Mouse (Mus musculus) c-Kit-positive CD71-negative TER-119-negative erythroid progenitor cells, embryonic 14.5 days (primary cell): ENCODE measurements around the gene Rai1.

Source experiments
- DNase-seq: peaks from one replicate; pipeline ENCODE4 v3.0.0-alpha.2; 2013; ENCODE audit warnings: low read depth

Gene Rai1

GRCm38 (mm10) chr11:60220291-60220804, 115.5 kb downstream of the Rai1 start:
- DNase-seq = peak; percentile 85

- DNase-seq = no peak
Observed at GRCm38 (mm10) chr11:60221425-60221824, 116.6 kb downstream of the Rai1 start.

GRCm38 (mm10) chr11:60222085-60222468, 117.3 kb downstream of the Rai1 start:
- DNase-seq = no peak

DNA sequence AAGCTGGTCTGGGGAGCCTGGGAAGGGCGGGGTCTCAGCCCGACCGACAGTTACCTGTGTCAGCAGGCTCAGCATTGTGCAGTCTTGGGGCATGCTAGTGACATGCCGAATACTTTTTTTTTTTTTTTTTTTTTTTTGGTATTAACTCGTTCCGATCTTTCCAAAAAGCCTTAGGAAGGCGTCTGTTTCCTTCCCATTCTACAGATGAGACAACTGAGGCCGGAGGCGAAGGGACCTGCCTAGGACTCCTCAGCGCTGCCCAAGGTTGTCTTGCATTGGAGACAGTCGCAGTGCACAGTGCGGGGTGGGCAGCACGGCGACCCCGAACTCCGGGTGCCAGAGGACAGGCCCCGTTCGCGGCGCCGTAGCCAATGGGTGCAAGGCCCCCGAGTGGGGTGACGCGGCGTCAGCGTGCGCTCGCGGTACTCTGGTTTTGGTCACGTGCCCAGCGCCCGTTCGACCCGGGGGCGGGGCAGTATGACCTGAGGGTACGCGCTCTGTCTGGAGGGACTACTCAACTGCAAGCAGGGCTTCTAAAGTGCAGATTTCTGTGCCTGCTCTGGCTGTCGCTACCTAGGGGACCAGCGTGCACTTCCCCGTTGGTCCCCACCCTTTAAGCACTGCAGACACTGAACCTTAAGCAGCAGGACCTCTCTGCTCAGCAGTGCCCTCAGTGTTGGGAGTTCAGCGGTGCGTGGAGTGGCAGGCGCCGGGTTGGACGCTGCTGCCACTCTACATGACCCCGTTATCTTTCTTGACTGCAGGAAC, 117.8 kb downstream of the Rai1 start, which contains the start of gene Srebf1:
TSS of gene Srebf1 (minus strand) at position 113 of the 768 bp plus-strand sequence.
- DNase-seq = peak; percentile 77

GRCm38 (mm10) chr11:60224676-60225075, 119.9 kb downstream of the Rai1 start:
- DNase-seq = no peak

DNA sequence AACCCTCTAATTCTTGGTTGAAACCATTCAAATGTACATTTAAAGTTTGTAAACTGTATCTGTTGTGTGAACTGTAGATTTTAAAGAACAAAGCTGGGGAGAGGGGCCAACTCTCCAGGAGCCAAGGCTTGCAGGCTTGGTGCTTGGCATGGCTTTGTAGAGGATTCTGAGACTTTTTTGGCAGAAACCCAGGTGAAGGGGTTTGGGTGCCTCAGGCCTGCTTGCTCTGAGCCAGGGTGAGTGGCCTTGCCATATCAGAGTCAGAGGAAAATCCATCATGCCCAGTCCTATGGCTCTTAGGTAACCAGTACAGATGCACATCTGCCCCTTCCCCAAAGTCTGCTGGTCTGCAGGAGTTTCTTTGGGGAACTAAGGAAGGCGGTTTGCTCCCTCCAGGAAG, 121.1 kb downstream of the Rai1 start:
- no peak for DNase-seq

GRCm38 (mm10) chr11:60228525-60228924, 123.7 kb downstream of the Rai1 start:
- no peak for DNase-seq

- DNase-seq = no peak
Observed at GRCm38 (mm10) chr11:60229821-60230220, 125.0 kb downstream of the Rai1 start.

DNA sequence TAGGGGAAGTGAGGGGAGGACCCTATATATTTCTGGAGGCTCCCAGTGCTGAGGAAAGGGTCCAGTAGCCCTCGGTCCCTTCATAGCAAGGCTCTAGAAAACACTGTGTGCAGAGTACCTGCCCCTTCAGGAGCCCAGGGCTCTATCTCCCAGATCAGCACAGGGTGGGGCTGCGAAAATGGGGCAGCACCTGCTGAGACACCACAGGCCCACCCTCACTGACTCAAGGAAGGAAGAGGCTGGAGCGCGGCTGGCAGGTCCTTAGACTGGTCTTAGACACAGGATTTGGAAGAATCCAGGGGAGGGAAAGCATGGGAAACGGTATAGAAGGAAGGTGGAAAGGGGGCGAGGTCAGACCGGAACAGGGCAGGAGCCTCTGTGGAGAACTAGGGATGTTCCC, 125.7 kb downstream of the Rai1 start:
- DNase-seq = no peak

DNA sequence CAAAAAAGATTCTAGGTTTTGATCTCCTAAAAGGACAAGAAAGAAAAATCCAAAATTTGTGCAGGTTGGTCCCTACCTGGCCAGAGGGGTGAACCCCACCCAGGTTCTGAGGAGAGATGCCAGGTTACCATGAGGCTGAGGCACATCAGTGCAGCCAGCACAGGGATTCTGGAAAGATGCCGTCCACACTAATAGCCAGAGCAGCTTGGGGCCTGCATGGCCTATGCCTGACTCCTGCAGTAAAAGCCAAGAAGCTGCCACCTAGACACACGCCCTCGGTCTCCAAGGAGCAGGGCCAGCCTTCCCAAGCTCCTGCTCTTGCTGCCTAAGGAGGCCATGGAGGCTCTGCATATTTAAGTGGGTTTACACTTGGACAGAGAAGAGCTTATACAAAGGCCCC, 126.5 kb downstream of the Rai1 start:
- DNase-seq = no peak

- no peak for DNase-seq
Observed at GRCm38 (mm10) chr11:60231951-60232350, 127.1 kb downstream of the Rai1 start.

DNA sequence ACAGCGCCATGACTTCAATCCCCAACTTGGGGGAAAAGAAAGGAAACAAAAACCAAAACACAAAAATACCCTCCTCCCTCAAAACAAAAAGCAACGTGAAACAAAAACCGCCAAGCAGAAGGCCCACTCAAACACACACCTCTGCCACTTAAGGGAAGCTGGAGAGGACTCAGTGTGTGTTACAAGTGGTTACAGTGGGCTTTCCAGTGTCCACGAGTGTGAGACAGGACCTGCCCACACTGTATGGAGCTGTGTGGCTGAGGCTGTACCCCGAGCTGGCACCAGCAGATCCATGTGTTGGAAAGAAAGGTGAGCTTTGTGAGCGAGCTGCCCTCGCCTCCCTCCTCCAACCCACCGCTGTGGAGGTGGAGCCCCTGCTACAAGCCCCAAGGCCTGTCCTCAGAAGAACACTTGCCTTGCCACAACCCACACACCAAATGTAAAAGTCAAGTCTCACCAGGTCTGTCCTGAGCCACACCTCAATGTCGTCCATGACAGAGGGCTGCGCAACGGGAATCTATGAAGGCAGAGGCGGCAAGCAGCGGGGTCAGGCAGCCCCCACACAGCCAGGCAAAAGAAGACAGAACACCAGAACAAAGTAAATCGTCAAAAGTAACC, 127.7 kb downstream of the Rai1 start:
- DNase-seq = no peak

- DNase-seq = no peak
Observed at GRCm38 (mm10) chr11:60233235-60233634, 128.4 kb downstream of the Rai1 start.

- no peak for DNase-seq
Observed at GRCm38 (mm10) chr11:60235351-60235750, 130.5 kb downstream of the Rai1 start.

DNA sequence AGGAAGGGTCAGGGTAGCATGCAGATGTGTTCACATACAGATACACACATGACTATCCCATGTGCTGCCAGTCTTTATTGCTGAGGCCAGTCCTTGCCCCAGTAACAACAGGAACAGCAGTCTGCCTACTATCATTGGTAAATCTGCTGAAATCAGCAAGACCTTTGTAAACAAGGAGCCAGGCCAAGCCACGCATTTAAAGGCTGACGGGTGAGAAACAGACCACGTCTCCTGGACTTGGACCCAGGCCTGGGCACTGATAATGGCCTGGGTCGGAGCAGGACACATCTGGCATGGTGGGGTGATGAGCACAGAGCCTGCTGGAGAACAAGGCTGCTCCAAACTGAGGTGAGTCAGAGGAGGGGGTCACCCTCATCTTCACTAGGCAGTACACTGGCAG, 135.7 kb downstream of the Rai1 start:
- DNase-seq = no peak

DNA sequence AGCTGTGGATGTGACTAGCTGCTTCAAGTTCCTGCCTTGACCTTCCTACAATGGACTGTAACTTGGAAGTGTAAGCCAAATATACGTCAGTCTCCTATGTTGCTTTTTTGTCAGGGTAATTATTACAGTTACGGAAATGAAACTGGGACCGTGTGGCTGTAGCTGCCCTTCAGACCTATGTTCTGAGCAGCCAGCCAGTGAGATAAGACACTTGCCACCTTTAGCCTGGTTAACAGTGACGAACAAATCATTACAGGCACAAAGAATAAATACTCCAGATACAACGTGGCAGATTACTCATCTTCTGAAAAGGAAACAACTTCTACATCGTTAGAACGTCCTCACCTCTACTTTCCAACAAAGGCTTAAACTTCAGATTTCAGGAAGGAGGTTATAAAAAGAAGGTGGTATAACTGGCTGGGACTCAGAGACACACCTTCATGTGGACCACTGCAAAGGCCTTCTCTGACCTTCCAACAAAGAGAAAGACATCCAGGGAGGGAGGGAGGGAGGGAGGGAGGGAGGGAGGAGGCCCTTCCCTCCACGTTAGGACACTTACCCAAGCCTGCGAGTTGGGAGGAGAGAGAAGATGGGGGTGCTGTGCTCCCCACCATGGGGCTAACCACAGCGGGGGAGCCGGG, 139.8 kb downstream of the Rai1 start:
- no peak for DNase-seq

- no peak for DNase-seq
Observed at GRCm38 (mm10) chr11:60246077-60246476, 141.3 kb downstream of the Rai1 start.

- no peak for DNase-seq
Observed at GRCm38 (mm10) chr11:60247753-60248550, 143.1 kb downstream of the Rai1 start.
